Mouse (Mus musculus) cerebellum, adult 11-12 months (tissue): ENCODE data around the gene Akap1.
A peak's percentile ranks its signal among the peaks of the same experiment; 100 is the strongest.

Experiments used
- DNase-seq: peaks from one replicate; pipeline ENCODE4 v3.0.0; 2022

The Akap1 gene

DNA sequence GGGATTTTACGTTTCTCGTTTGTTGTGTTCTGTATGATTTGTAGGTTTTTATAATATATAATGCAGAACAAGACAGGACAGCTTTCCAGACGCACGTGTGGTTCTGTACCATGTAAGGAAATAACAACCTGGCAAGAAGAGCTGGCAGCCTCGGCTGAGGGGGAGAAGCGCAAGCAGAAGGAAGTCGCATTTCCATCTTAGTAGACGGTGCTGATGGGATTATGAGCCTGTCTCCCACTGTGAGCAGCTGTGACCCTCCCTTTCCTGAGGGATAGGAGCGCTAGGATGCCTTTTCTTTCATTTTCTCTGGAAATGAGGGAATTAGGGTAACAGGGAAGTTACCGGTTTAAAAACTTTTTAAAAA lies 9.3 kb upstream of the Akap1 start:
- DNase-seq, result no peak

GRCm38 (mm10) chr11:88873027-88873666 lies 8.8 kb upstream of the Akap1 start:
- DNase-seq, result no peak

DNA sequence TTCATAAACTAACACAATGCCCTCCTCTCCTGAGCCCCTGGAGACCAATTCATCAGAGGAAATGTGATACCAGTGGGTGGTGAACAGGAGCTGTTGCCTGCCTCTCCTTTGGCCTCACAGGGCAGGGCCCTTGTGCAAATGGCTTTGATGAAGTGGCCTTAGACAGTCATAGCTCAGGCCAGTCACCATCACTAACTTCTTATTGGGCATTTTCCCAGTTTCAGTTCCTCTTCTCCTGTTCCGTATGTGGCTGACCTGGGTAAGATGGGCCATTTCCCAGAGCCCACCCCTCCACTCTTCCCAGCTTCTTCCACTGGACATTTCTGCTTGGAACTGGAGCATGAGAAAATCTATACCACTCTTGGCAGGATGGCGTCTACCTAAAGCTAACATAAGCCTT lies 5.1 kb upstream of the Akap1 start:
- no peak for DNase-seq

- no peak for DNase-seq
Observed at GRCm38 (mm10) chr11:88863904-88864457, 405 bp downstream of the Akap1 start.

GRCm38 (mm10) chr11:88863071-88863903 lies 1.1 kb downstream of the Akap1 start:
- DNase-seq, result peak; percentile 41

GRCm38 (mm10) chr11:88862355-88862754 lies 2.0 kb downstream of the Akap1 start:
- DNase-seq, result no peak

GRCm38 (mm10) chr11:88861060-88861459 lies 3.3 kb downstream of the Akap1 start:
- no peak for DNase-seq

- DNase-seq, result peak; percentile 62
Observed at GRCm38 (mm10) chr11:88860641-88861040, 3.7 kb downstream of the Akap1 start.

GRCm38 (mm10) chr11:88857311-88858005 lies 6.9 kb downstream of the Akap1 start:
- DNase-seq, result no peak

- no peak for DNase-seq
Observed at GRCm38 (mm10) chr11:88856383-88856782, 8.0 kb downstream of the Akap1 start.

DNA sequence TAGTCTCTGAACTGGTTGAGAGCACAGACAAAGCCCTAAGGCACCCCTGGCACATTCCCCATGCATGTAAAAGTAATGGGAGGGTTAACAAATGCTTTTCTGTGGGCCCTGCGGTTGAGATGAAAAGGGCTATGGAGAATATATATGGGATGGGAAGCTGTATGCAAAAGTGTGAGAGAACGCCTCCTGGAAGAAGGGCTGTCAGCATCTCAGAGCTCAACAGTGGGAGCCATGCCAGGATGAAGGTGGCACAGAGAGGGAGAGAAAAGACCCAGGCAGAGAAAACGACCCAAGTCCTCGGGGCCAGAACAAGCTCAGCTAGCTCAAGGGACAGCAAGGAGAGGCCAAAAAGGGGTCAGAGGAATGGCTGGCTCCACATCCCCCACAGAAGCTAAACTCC lies 8.6 kb downstream of the Akap1 start:
- DNase-seq, result no peak

GRCm38 (mm10) chr11:88853588-88853987 lies 10.8 kb downstream of the Akap1 start:
- DNase-seq, result no peak

DNA sequence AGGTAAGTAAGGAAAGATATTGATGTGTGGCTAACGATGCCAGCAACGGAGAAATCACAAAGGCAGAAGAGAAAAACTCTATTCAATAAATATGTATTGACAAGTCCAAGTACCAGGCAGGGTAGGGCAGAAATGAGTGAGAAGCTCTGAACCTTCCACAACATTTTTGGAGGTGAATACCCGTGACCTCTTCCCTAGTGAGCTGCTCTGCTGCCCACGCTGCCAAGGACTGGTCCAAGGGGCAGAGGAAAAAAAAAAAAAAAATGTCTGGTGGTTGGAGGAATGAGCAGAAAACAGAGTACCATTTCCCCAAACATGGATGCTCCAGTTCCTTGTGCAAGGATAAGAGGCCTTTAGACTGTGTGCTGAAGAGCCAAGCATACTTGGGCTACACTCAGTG lies 11.6 kb downstream of the Akap1 start:
- DNase-seq, result no peak

DNA sequence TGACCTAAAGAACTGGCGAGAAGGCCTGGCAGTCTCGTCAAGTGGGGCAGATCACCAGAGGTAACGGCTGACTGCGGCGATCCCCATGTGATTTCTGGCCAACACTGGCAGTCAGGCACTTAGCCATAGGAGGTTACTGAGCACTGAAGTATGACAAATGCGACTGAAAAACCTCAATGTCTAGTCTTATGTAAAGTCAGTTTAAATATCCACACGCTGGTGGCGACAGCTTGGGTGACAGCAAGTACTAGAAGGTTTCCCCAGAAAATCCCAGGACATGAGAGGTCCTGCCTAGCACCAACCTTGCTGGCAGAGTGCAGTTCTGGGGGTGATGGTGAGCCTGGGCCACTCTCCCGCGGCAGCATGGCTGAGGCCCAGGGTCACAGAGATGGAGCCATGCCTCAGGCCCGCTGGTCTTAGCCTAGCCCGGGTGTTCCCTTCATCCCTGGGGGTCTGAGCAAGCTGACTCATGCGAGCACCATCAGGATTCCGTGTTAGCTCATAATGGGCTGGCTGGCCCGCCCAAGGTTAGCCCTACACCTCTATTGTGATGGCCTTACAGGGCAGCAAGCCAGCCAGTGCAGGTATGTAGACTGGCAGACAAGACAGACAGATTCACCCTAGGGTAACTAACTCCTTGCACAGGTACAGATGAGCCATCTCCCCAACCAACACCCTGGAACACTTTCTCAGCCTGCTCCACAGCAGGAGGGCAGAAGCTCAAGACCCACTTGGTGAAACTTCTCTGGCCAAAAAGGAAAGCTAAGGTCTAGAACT lies 13.1 kb downstream of the Akap1 start:
- DNase-seq, result peak; percentile 78

GRCm38 (mm10) chr11:88849732-88850131 lies 14.7 kb downstream of the Akap1 start:
- DNase-seq, result no peak

- peak; percentile 54 for DNase-seq
Observed at GRCm38 (mm10) chr11:88849284-88849683, 15.1 kb downstream of the Akap1 start.

DNA sequence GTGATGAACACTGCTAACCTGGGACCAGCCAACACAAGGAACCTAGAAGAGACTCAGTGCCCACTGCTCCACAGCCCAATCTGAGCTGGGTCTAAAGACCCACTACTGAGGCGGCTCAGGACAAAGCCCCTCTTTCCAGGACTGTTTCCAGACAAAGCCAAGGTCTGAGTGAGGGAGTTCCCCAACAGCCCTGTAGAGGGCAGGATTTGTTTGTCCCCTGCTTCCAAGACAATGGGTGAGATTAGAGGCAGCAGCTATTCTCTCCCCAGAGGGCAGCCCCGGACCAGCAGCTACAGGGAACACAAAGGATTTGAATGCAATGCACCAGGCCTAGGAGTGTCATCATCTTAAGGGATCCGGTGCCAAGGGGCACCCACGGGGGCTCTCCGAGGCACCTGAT lies 15.8 kb downstream of the Akap1 start:
- peak; percentile 63 for DNase-seq

DNA sequence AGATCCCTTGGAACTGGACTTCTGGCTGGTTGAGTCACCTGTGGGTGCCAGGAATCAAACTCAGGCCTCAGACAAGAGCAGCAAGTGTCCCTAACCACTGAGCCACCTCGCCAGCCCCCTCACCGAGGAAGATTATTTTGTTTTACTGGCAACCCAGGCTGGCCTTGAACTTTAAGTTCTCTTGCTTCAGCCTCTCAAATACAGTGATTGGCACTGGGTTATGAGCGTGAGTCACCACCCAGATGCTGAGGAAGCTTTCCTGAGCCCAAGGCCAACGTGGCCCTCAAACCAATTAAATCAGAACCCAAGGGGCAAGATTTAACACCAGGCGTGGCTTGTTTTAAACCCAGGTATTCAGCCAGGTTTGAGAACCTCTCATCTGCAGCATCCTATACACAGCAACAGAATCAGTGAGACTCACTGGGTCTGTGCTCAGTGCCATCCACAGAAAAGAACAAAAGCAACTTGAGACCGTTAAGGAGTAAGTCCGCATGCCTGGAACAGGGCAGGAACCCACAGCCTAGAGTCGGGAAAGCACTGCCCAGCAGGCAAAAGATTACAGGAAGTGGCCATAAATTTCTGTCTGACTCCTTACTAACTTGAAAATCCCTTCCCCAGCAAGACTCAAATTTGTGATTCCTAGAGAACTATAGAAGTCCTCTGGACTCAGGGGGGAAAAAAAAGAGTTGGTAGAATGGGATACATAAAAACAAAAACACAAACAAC lies 16.9 kb downstream of the Akap1 start:
- no peak for DNase-seq

- DNase-seq, result no peak
Observed at GRCm38 (mm10) chr11:88844384-88844783, 20.0 kb downstream of the Akap1 start.

DNA sequence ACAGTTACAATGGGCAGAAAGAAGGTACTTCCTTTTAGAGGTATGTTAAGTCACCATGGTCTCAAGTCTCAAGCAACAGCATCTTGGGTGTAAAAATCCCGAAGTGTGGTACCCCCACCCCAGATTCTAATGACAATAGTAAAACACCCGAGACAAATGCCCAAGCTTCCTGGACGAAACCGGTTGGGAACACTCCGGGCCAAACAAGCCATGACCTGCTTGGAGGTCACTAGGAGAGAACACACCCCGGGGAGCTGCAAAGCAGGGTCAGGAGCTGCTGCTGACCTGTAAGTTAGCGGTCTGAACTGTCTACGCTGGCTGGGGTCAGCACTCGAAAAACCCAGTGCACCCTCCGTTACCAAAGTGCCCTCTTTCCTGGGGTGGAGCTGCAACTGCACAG lies 21.1 kb downstream of the Akap1 start:
- DNase-seq, result no peak

DNA sequence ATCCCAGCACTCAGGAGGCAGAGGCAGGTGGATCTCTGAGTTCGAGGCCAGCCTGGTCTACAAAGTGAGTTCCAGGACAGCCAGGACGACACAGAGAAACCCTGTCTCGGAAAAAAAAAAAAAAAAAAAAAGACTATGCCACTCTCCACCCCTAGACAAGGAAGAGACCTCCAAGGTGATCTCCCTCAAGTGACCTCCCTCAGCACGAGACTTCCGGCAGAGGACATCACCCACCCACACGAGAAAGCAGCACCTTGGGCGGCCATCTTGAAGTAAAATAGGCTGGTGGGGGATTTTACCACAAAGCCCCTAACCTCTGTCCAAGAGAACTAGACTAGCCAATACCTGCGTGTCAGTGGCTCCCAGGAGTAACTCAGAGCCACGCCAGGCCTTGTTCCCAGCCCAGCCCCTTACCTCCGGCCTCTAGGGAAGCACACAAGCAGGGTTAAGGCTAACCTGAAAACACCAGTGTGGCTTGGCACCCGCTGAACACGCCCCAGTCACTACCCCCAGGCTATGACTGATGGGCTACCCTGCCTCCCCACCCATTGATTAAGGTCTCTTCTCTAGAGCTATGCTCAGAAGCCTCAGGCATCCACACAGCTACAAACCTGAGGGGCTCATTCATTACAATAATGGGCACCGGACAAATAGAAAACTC lies 21.9 kb downstream of the Akap1 start:
- DNase-seq, result no peak

DNA sequence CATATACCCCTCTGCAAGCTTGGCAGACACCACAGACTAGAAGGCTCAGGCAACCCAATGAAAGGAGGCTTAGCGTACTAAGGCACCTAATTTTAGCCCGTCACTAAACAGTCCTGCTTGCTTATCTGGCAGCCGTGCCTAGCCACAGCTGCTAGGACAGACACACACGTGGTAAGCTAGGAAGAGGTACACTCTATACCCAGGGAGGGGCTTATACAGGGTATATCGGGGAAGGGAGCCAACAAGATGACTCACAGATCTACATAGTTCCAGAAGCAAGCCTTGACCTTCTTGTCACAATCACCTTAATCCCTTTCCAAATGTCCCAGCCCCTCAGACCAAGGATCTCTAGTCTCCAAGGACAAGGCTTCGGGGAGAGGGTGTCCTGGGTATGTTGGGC lies 23.0 kb downstream of the Akap1 start:
- no peak for DNase-seq
